Mouse (Mus musculus) ovary, adult 18-20 months (tissue): ENCODE measurements around the gene Ska3.

ENCODE experiments used
- DNase-seq: peaks from one replicate; pipeline ENCODE4 v3.0.0; 2022; ENCODE audit warnings: low spot score, mixed read lengths

Gene Ska3

DNA sequence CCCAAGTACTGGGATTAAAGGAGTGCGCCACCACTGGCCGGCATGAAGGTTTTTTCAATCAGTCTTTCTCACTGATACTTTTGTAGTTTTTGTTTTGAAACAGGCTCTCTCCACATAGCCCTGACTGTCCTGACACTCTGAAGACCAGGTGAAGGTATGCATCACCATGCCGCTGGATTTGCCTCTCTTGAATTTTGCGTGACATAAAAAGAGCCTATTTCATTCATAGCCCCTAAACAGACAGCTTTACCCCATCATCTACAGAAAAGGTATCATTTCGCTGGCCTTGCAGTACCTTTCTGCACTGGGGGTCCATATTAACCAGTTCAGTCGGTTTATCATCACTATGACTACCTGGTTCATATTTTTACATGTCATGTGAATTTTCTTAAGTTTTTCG lies 28.4 kb downstream of the Ska3 start:
- DNase-seq = no peak

DNA sequence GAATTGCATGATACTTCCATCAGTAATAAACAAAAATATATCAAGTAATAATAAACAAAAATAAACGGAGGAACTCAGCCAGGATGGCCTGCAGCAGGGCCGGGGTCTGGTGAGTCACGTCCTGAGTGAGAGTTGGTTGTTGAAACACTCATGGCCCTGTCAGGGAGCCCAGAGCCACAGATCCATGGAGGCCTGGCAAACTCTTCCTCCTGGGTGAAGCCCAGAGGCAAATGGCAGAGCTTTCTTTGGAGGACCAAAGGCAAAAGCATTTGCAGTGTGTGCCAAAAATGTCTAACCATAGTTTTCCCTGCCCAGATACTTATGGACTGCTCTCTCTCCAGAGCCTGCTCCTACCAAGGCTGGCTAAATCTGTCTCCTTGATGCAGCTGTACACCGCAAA lies 34.8 kb downstream of the Ska3 start:
- DNase-seq = no peak

DNA sequence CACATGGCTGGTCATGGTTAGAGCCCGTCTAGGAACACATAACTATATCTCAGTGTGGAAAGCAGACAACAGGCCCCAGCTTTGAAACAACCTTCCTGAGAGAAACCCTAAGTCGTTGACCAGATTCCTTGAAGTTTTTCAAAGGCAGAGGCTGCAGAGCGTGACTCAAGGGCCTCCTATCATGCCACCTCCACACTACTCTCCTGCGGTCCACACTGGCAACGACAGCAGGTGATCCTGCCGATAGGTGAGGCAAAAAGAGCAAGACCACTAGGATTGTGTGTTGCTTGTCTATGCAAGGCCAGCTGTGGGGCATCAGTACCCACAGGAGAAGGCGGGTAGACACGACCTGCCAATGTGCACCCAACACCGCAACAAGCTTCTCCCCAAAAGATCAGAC lies 36.2 kb downstream of the Ska3 start:
- no peak for DNase-seq

DNA sequence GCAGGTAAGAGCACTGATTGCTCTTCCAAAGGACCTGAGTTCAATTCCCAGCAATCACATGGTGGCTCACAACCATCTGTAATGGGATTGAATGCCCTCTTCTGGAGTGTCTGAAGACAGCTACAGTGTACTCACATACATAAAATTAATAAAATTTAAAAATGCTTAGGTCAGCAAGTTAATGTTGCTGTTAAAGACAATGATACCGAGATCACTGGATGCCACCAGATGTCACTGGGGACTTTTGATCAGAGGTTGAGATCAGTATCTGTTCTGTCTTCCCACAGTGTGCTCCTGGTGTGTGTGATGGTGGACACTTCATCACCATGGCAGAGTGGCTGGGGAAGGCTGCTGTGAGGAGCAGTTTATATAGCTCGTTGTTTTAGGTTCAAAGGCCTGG lies 36.7 kb downstream of the Ska3 start:
- no peak for DNase-seq

DNA sequence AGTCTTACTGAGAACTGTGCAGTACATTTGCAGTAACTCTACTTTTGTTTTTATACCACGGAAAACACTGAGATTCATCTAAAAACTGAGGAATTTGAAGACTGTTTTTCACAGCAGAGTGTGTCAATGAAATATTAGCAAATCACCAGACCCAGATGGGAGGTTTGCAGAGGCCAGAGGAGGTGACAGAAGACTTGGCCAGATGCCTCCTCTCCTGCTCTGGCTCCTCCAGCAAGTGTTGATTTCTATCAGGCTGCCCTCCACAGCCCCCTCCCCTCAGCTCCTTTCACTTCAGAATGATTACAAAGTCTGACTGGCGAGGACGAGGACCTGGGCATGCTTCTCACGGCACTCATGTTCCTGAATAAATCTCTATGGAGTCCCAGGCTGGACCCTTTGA lies 38.6 kb downstream of the Ska3 start:
- no peak for DNase-seq

DNA sequence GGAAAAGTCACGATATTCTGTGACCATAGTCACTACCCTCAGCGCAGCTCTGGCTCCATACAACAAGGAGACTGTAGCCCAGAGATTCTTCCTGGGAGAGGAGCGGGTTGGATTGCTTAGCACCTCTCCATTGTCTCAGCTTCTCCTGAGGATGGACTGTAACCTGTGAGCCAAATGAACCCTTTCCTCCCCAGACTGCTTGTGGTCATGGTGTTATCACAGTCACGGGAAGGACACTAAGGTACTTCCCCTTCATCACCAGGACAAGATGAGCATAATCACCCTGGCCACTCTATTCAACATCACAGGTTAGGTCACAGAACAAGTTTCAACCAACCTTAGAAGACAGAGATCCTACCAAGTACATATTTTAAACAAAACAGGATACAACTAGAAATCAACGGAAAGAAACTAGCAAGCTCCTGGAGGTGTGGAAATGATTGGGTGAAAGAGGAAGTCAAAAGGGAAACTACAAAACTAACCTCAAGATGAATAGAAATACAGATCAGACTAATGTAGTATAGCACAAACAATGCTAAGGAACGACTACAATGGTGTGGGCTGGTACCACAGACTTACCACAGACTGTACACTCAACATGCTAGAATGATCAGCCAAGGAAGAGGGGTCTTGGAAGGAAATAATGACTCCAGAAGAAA lies 53.7 kb downstream of the Ska3 start:
- no peak for DNase-seq

DNA sequence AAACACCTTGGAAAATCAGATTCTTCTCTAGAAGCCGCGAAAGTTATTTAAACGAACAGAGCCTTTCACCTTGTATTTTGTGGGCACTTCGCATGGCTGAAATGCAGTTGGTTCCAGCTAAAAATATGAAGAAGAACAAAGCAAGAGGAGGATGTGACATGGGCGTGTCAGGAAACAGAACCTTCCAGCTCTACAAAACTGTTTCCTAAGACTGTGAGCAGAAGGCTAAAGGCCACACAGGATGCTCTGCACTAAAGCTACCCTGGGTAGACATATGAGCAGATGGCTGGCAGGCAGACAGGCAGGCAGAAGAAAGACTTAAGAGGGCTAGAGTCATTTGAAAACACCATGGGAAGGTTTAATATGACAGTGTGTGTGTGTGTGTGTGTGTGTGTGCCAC lies 56.9 kb downstream of the Ska3 start:
- DNase-seq = no peak

DNA sequence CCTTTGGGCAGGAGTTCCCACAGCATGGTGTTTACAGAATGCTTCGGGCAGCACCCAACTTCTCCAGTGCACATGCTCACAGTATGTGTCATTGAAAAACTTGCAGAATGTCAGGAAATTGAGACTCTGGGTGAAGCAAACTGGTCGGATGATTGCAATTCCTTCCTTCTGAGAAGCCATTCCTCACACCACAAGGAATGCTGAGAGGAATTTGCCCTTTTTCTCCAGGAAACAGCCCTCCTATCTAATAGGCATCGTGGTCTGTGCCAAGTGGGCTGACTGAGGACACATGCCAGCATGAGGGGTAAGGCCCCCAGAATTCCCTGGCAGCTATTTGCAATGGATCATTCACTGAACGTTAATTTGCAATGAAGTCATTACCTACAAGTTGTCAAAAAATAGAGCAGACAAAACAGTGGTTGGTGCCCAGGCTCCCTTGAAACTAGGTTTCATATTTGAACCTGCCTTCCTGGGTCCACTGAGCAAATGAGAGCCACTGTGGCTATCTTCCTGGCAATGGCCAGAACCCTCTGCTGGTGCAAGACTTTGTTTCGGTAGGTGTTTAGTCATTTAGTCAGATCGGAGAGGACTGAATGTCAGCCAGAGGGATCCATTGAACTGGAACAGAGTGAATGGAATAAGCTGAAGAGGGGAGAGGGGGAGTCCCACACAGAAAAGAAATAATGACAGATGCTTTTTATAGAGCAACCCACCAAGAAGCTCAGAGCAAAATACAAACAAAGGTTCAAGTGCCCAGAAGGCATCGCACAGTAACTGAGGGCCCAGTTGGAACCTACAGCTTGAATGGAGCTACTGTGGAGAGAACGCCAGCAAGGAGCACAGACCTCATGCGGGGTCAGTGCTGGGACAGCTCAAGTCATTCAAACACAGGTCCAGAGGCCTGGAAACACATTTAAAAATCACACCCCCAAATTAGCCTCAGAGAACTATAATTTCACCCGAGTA lies 65.3 kb downstream of the Ska3 start:
- no peak for DNase-seq

DNA sequence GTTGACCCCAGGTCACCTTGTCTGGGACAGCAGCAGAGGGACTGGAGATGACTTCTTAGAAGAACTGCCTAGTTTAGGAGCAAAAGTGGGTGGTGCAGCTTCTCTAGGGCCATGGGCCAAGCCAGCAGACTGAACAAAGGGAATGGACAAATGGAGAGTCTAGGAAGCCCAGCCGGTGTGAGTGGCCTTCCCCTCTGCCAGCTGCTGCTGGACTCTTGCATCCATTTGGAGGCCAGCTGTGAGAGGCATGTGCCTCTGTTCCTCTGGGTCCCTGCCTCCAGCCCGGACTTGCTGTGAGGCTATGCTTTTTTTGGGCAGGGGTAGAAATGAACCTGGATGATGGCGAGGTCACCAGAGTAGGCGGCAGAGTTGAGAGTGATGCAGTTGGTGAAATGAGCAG lies 67.7 kb downstream of the Ska3 start, which contains the start of gene Lats2:
Gene Lats2 (minus strand): TSS at position 152 of the 400 bp plus-strand sequence.
- DNase-seq = no peak
